In the genomic region with DNA sequence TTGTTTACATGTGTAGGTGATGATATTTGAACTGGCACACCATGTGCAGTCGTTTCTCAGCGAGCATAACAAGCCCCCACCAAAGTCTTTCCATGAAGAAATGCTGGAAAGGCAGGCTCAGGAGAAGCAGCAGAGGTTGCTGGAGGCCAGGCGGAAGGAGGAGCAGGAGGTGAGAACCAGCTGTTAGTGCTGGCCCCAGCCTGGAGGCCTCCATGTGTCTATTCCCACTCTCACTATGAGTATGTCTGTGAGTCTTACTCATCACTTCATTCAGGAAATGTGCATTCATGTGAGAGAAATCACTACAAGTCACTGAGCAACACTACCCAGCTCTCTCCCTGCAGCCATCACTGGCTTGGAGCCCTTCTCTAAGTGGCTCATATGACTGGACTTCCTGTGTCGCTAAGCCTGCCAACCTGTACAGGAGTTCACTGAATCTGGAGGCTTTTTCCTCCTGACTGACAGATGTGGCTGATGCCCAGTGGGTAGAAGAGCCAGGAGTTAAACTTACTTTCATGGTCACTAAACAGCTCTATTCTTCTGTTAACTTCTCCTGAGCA, we compare ENCODE assay signal across 28 mouse cellular contexts. TPM values are rescaled to one million over a fixed set of nuclear protein-coding genes. Genes with fewer than 3 reads are reported as not detected.
DNase-seq lines count a peak whose midpoint lies in the region; ATAC-seq and TF ChIP-seq lines count a peak whose summit lies in the region.
"Had no signal": no experiment of that assay in that cellular context is flagged by ENCODE, and none has a peak within 500 bp of the region (broad histone marks: within the 10 kb centered on the region; RNA-seq: fewer than 3 reads in every experiment).

No protein-coding gene starts in this region.

- no peak for TF ChIP-seq CTCF in liver, postnatal 0 days (IDR thresholded peaks at IDR 0.05; ENCODE audit: low read depth)

- TF ChIP-seq EP300 in liver, postnatal 0 days (IDR thresholded peaks at IDR 0.05; ENCODE audit: low read depth) = no peak

- H3K4me3 ChIP-seq in heart, embryonic 12.5 days = no peak overlapping the region
- H3K4me3 ChIP-seq in liver, postnatal 0 days (ENCODE audit: low read depth, low read length) = no peak overlapping the region
- H3K4me3 ChIP-seq: embryonic facial prominence, embryonic 12.5 days; forebrain, embryonic 12.5 days; hindbrain, embryonic 12.5 days; kidney, embryonic 15.5 days; limb, embryonic 13.5 days; midbrain, embryonic 10.5 days had no signal

- no peak overlapping the region for H3K4me2 ChIP-seq in heart, embryonic 12.5 days
- H3K4me2 ChIP-seq in liver, postnatal 0 days (ENCODE audit: low read depth, low read length) = no peak overlapping the region
- H3K4me2 ChIP-seq: embryonic facial prominence, embryonic 12.5 days; forebrain, embryonic 12.5 days; hindbrain, embryonic 12.5 days; kidney, embryonic 15.5 days; limb, embryonic 13.5 days; liver, embryonic 11.5 days had no signal

- H3K27ac ChIP-seq in heart, embryonic 12.5 days (ENCODE audit: poor library complexity, severe bottlenecking) = no peak overlapping the region
- no peak overlapping the region for H3K27ac ChIP-seq in liver, postnatal 0 days (ENCODE audit: low read depth)
- H3K27ac ChIP-seq: embryonic facial prominence, embryonic 12.5 days; forebrain, embryonic 12.5 days; hindbrain, embryonic 12.5 days; kidney, embryonic 15.5 days; limb, embryonic 13.5 days; midbrain, embryonic 10.5 days had no signal

- H3K9ac ChIP-seq in heart, embryonic 12.5 days = no peak overlapping the region
- no peak overlapping the region for H3K9ac ChIP-seq in liver, postnatal 0 days (replicated peaks)
- H3K9ac ChIP-seq: embryonic facial prominence, embryonic 12.5 days; forebrain, embryonic 12.5 days; forebrain, postnatal 0 days; hindbrain, embryonic 12.5 days; kidney, embryonic 15.5 days; limb, embryonic 13.5 days had no signal

- H3K36me3 ChIP-seq in heart, embryonic 12.5 days = peaks cover 55% of the 10 kb centered on the region
- peaks cover 35% of the 10 kb centered on the region for H3K36me3 ChIP-seq in liver, postnatal 0 days (replicated peaks; ENCODE audit: insufficient read depth, low read length)

- H3K27me3 ChIP-seq in heart, embryonic 12.5 days (replicated peaks) = no peaks in the 10 kb centered on the region
- H3K27me3 ChIP-seq in liver, postnatal 0 days (ENCODE audit: insufficient read depth, low read length) = no peaks in the 10 kb centered on the region
- H3K27me3 ChIP-seq: embryonic facial prominence, embryonic 12.5 days; forebrain, embryonic 12.5 days; hindbrain, embryonic 12.5 days; kidney, embryonic 15.5 days; limb, embryonic 13.5 days had no signal

- WGBS in heart, embryonic 12.5 days = 73% methylated on average over 4 of the region's 4 CpGs
- 85% methylated on average over 4 of the region's 4 CpGs for WGBS in liver, postnatal 0 days (ENCODE audit: insufficient replicate concordance)

- peaks cover 6% of the 10 kb centered on the region; the same call in 1 of the 2 replicates for H3K9me3 ChIP-seq in heart, embryonic 12.5 days (replicated peaks)
- H3K9me3 ChIP-seq in liver, postnatal 0 days (ENCODE audit: low read length) = no peaks in the 10 kb centered on the region
- H3K9me3 ChIP-seq: embryonic facial prominence, embryonic 12.5 days; forebrain, embryonic 12.5 days; hindbrain, embryonic 12.5 days; kidney, embryonic 15.5 days; limb, embryonic 13.5 days had no signal

- no peaks in the 10 kb centered on the region for H3K4me1 ChIP-seq in heart, embryonic 12.5 days (replicated peaks)
- no peaks in the 10 kb centered on the region for H3K4me1 ChIP-seq in liver, postnatal 0 days (ENCODE audit: insufficient read depth)
- H3K4me1 ChIP-seq: embryonic facial prominence, embryonic 12.5 days; forebrain, embryonic 12.5 days; hindbrain, embryonic 12.5 days; limb, embryonic 13.5 days had no signal

- ATAC-seq in heart, embryonic 12.5 days (ENCODE audit: insufficient number of reproducible peaks, low FRiP score) = no peak
- ATAC-seq in liver, postnatal 0 days = no peak
- ATAC-seq: CD4-positive, CD25-positive, alpha-beta regulatory T cell, adult 4 months; forebrain, postnatal 0 days; midbrain, embryonic 16.5 days had no signal

- peak; percentile 68 for DNase-seq in heart, adult 11 months
- peak; percentile 21 for DNase-seq in lung, postnatal 10 days
- no peak for DNase-seq in lung, postnatal 25 days (ENCODE audit: low spot score)
- peak; percentile 18 for DNase-seq in NIH3T3 (ENCODE audit: low read depth)
- no peak for DNase-seq in liver, postnatal 0 days
- DNase-seq in layer of hippocampus, postnatal 25 days (ENCODE audit: extremely low spot score in 1 of 2, low spot score in 1 of 2) = no peak
- DNase-seq: adrenal gland, adult 8-10 months; cerebellum, adult 2 months; cerebellum, postnatal 25 days; forebrain, postnatal 0 days; heart, postnatal 36 days; kidney, adult 18-20 months; kidney, postnatal 25 days; lung, postnatal 14 days; right cerebral cortex, adult 18-20 months; spleen, adult 18-20 months; thymus, postnatal 14 days had no signal

RNA-seq across cellular contexts. Expression of a gene that starts 20.0 kb away (rescaled TPM):
- 9.5 and 9.8 TPM in 2 replicates for polyA plus RNA-seq in heart, embryonic 12.5 days (2016; fragmentation: Nextera tagmentation; extraction: Ambion mirVana)
- 3.0 and 3.1 TPM in 2 replicates for polyA plus RNA-seq in liver, postnatal 0 days (2015; fragmentation: Nextera tagmentation; extraction: Ambion mirVana)
- 10 to 100 TPM; 18.4 to 24.8 TPM for total RNA-seq in layer of hippocampus, postnatal 25 days (2021)

RNA-seq across cellular contexts. Expression of a gene that starts 35.2 kb away (rescaled TPM):
- 0.06 and 0.08 TPM in 2 replicates for polyA plus RNA-seq in heart, embryonic 12.5 days (2016; fragmentation: Nextera tagmentation; extraction: Ambion mirVana)
- 0.05 and 0.07 TPM in 2 replicates for polyA plus RNA-seq in liver, postnatal 0 days (2015; fragmentation: Nextera tagmentation; extraction: Ambion mirVana)
- total RNA-seq in layer of hippocampus, postnatal 25 days (2021) = 10 to 100 TPM; 12.5 to 13.1 TPM
- total RNA-seq: megakaryocyte progenitor cell, adult 5-6 weeks had no signal

Comparison
In these comparisons a context has a peak if more than half of its experiments do, and no peak if none do; other contexts are left out.
1. DNase-seq: peak in heart, adult 11 months (single experiment), lung, postnatal 10 days (single experiment) and NIH3T3 (single experiment); none in lung, postnatal 25 days (single experiment), liver, postnatal 0 days (single experiment) and layer of hippocampus, postnatal 25 days (0 of 2).